Mouse (Mus musculus): ENCODE measurements at regions not wholly inside any gene's neighbourhood (a gene's known extent, or its start where the extent isn't known, plus 50 kb on each side); places are given as distances from the start of the nearest gene placed in this dataset.

- H3K27ac ChIP-seq (ENCODE audit: insufficient read depth, low read length) = no peak overlapping the region
- no peak for TF ChIP-seq POLR2A (IDR thresholded peaks at IDR 0.05; ENCODE audit: extremely low read depth, insufficient read depth, low read length)
- no peak for TF ChIP-seq CTCF (IDR thresholded peaks at IDR 0.05; ENCODE audit: extremely low read depth, insufficient read depth, low read length)
- no peaks in the 10 kb centered on the region for H3K4me1 ChIP-seq (ENCODE audit: control insufficient read depth, insufficient read depth, low read length)
Measured at GRCm38 (mm10) chr6:35458250-35458649, 81.4 kb downstream of the Mtpn start.

GRCm38 (mm10) chr6:35445007-35445406, 94.7 kb downstream of the Mtpn start:
- no peak for TF ChIP-seq CTCF (IDR thresholded peaks at IDR 0.05; ENCODE audit: extremely low read depth, insufficient read depth, low read length)
- TF ChIP-seq POLR2A (IDR thresholded peaks at IDR 0.05; ENCODE audit: extremely low read depth, insufficient read depth, low read length) = no peak
- H3K4me1 ChIP-seq (ENCODE audit: control insufficient read depth, insufficient read depth, low read length) = no peaks in the 10 kb centered on the region
- H3K27ac ChIP-seq (ENCODE audit: insufficient read depth, low read length) = no peak overlapping the region
- no peak overlapping the region for H3K4me3 ChIP-seq (ENCODE audit: insufficient read depth, low read length)

More at GRCm38 (mm10) chr6:35458250-35458649, 81.4 kb downstream of the Mtpn start:
- no peak overlapping the region for H3K4me3 ChIP-seq (ENCODE audit: insufficient read depth, low read length)

GRCm38 (mm10) chr6:35426301-35426700, 100.4 kb upstream of the Fam180a start:
- no peak for TF ChIP-seq CTCF (IDR thresholded peaks at IDR 0.05; ENCODE audit: extremely low read depth, insufficient read depth, low read length)
- TF ChIP-seq POLR2A (IDR thresholded peaks at IDR 0.05; ENCODE audit: extremely low read depth, insufficient read depth, low read length) = no peak
- Histone ChIP-seq H3K4me3 (ENCODE audit: insufficient read depth, low read length) (no peak overlapping the region), H3K4me1 (ENCODE audit: control insufficient read depth, insufficient read depth, low read length) (no peaks in the 10 kb centered on the region), H3K27ac (ENCODE audit: insufficient read depth, low read length) (peak overlapping the region; percentile 29; the same call in 1 of the 2 replicates)

- Histone ChIP-seq H3K27ac (ENCODE audit: insufficient read depth, low read length) (no peak overlapping the region), H3K4me3 (ENCODE audit: insufficient read depth, low read length) (no peak overlapping the region), H3K4me1 (ENCODE audit: control insufficient read depth, insufficient read depth, low read length) (no peaks in the 10 kb centered on the region)
- TF ChIP-seq POLR2A (IDR thresholded peaks at IDR 0.05; ENCODE audit: extremely low read depth, insufficient read depth, low read length) (no peak), CTCF (IDR thresholded peaks at IDR 0.05; ENCODE audit: extremely low read depth, insufficient read depth, low read length) (no peak)
Measured at GRCm38 (mm10) chr6:35424521-35424920, 98.6 kb upstream of the Fam180a start.

- Histone ChIP-seq H3K27ac (ENCODE audit: insufficient read depth, low read length) (no peak overlapping the region), H3K4me1 (ENCODE audit: control insufficient read depth, insufficient read depth, low read length) (no peaks in the 10 kb centered on the region), H3K4me3 (ENCODE audit: insufficient read depth, low read length) (no peak overlapping the region)
- no peak for TF ChIP-seq POLR2A (IDR thresholded peaks at IDR 0.05; ENCODE audit: extremely low read depth, insufficient read depth, low read length)
- TF ChIP-seq CTCF (IDR thresholded peaks at IDR 0.05; ENCODE audit: extremely low read depth, insufficient read depth, low read length) = no peak
Measured at GRCm38 (mm10) chr6:35420924-35421323, 95.0 kb upstream of the Fam180a start.

GRCm38 (mm10) chr6:35405044-35405443, 79.1 kb upstream of the Fam180a start:
- TF ChIP-seq POLR2A (IDR thresholded peaks at IDR 0.05; ENCODE audit: extremely low read depth, insufficient read depth, low read length) (no peak), CTCF (IDR thresholded peaks at IDR 0.05; ENCODE audit: extremely low read depth, insufficient read depth, low read length) (no peak)
- H3K4me1 ChIP-seq (ENCODE audit: control insufficient read depth, insufficient read depth, low read length) = no peaks in the 10 kb centered on the region
- no peak overlapping the region for H3K4me3 ChIP-seq (ENCODE audit: insufficient read depth, low read length)
- no peak overlapping the region for H3K27ac ChIP-seq (ENCODE audit: insufficient read depth, low read length)

GRCm38 (mm10) chr6:35403341-35403910, 77.5 kb upstream of the Fam180a start:
- H3K27ac ChIP-seq (ENCODE audit: insufficient read depth, low read length) = no peak overlapping the region
- no peak overlapping the region for H3K4me3 ChIP-seq (ENCODE audit: insufficient read depth, low read length)
- TF ChIP-seq CTCF (IDR thresholded peaks at IDR 0.05; ENCODE audit: extremely low read depth, insufficient read depth, low read length) (no peak), POLR2A (IDR thresholded peaks at IDR 0.05; ENCODE audit: extremely low read depth, insufficient read depth, low read length) (no peak)
- no peaks in the 10 kb centered on the region for H3K4me1 ChIP-seq (ENCODE audit: control insufficient read depth, insufficient read depth, low read length)

GRCm38 (mm10) chr6:35395726-35396125, 69.8 kb upstream of the Fam180a start:
- no peak for TF ChIP-seq POLR2A (IDR thresholded peaks at IDR 0.05; ENCODE audit: extremely low read depth, insufficient read depth, low read length)
- TF ChIP-seq CTCF (IDR thresholded peaks at IDR 0.05; ENCODE audit: extremely low read depth, insufficient read depth, low read length) = no peak
- Histone ChIP-seq H3K27ac (ENCODE audit: insufficient read depth, low read length) (no peak overlapping the region), H3K4me1 (ENCODE audit: control insufficient read depth, insufficient read depth, low read length) (no peaks in the 10 kb centered on the region), H3K4me3 (ENCODE audit: insufficient read depth, low read length) (no peak overlapping the region)

GRCm38 (mm10) chr6:35388827-35389226, 62.9 kb upstream of the Fam180a start:
- no peak overlapping the region for H3K27ac ChIP-seq (ENCODE audit: insufficient read depth, low read length)
- H3K4me3 ChIP-seq (ENCODE audit: insufficient read depth, low read length) = no peak overlapping the region
- TF ChIP-seq POLR2A (IDR thresholded peaks at IDR 0.05; ENCODE audit: extremely low read depth, insufficient read depth, low read length) (no peak), CTCF (IDR thresholded peaks at IDR 0.05; ENCODE audit: extremely low read depth, insufficient read depth, low read length) (no peak)
- H3K4me1 ChIP-seq (ENCODE audit: control insufficient read depth, insufficient read depth, low read length) = no peaks in the 10 kb centered on the region

- TF ChIP-seq POLR2A (IDR thresholded peaks at IDR 0.05; ENCODE audit: extremely low read depth, insufficient read depth, low read length) = no peak
- TF ChIP-seq CTCF (IDR thresholded peaks at IDR 0.05; ENCODE audit: extremely low read depth, insufficient read depth, low read length) = no peak
- Histone ChIP-seq H3K4me3 (ENCODE audit: insufficient read depth, low read length) (no peak overlapping the region), H3K27ac (ENCODE audit: insufficient read depth, low read length) (no peak overlapping the region), H3K4me1 (ENCODE audit: control insufficient read depth, insufficient read depth, low read length) (peaks cover 2% of the 10 kb centered on the region; the same call in 1 of the 2 replicates)
Measured at GRCm38 (mm10) chr6:35381536-35381935, 55.6 kb upstream of the Fam180a start.
